Mouse (Mus musculus) liver, embryonic 14.5 days (tissue): ENCODE measurements around the gene Kat6b.

Source experiments
- CTCF ChIP-seq: IDR thresholded peaks from 2 replicates; pipeline ENCODE4 v1.5.1; 2016; ENCODE audit warnings: antibody characterized with exemption, low read depth, control low read depth
- EP300 ChIP-seq: IDR thresholded peaks from 2 replicates; pipeline ENCODE4 v1.6.1; 2016; ENCODE audit warnings: antibody characterized with exemption, low read depth

DNA sequence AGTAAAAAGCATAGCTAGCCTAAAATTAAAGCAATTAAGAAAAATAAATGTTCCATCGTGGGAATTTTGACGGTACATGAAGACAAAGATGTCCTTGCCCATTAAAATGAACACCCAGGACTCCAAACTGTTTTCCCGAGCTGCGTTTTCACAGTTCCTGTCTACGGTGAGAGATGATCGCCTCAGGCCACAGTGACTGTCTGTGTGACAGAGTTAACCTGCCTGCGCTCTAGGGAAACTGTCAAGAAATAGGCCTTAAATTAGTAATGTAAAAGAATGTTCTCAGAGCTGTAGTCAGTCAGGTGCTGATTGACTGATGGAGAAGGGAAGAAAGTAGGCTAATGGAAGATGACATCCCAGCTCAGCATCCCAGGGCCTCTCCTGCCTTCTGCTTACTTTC, 87.6 kb downstream of the Kat6b start:
- TF ChIP-seq CTCF (no peak), EP300 (no peak)
